Mouse (Mus musculus) ovary, postnatal 10 days (tissue): Measurements from ENCODE around the gene Slit1.

Source experiments
- DNase-seq: peaks from one replicate; pipeline ENCODE4 v3.0.0; 2022; ENCODE audit warnings: low spot score

Gene Slit1

DNA sequence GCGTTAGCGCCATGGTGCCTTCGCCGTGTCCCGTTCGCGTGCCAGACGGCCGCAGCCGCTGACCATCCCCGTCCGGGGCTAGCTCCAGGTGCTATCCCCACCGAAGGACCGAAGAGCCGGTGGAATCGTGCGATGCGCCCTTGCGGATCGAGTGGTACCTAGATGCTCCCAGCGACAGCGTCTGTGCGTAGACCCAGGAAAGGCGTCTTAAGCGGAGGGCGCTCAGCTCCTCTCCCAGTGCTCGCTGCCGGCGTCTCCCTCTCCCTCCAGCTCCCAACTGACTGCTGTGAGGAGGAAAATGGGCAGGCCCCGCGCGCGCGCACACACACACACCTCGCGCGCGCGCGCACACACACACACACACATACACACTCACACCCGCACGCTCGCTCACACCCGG, at the start of gene Slit1:
Gene Slit1, minus strand, starts transcription at position 270 of the 400 bp plus-strand sequence.
- DNase-seq: no peak

DNA sequence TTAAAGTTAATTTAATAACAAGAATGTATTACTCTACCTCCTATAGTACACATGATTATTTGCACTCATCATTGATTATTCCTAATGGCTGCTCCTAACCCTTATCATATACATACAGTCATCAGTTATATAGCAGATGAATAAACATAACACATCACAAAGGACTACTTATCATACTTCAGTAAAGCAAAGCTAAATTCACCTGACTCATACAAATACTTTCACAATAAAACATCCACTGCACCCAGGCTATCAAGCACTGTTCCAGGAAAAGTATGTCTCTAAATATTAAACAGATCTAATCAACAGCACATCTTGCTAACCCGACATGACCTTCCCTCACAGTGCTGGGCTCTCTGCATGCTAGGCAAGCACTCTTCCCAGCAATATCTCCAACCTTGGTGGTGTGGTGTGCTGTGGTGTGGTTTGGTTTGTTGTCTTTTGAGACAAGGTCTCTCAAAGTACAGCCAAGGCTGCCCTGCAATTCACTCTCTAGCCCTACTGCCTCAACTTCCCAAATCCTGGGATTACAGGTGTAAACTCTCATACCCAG, 49.5 kb upstream of the Slit1 start:
- no peak for DNase-seq

DNA sequence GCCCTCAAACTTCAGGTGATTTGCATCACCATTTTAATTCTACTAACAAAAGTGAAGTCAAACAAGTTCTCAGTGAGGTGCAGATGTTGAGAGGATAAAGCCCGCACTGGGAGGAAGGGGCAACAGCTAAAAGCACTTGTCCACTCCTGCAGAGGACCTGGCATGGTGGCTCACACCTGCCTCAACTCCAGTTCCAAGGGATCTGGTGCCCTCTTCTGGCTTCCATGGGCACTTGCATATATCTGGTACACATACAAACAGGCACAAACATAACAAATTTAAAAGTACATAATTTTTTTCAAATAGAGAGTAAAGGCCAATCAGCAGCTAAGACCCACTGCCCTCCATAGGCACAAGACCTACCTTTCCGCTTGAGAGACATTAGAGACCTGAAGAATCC, 47.9 kb upstream of the Slit1 start:
- no peak for DNase-seq

DNA sequence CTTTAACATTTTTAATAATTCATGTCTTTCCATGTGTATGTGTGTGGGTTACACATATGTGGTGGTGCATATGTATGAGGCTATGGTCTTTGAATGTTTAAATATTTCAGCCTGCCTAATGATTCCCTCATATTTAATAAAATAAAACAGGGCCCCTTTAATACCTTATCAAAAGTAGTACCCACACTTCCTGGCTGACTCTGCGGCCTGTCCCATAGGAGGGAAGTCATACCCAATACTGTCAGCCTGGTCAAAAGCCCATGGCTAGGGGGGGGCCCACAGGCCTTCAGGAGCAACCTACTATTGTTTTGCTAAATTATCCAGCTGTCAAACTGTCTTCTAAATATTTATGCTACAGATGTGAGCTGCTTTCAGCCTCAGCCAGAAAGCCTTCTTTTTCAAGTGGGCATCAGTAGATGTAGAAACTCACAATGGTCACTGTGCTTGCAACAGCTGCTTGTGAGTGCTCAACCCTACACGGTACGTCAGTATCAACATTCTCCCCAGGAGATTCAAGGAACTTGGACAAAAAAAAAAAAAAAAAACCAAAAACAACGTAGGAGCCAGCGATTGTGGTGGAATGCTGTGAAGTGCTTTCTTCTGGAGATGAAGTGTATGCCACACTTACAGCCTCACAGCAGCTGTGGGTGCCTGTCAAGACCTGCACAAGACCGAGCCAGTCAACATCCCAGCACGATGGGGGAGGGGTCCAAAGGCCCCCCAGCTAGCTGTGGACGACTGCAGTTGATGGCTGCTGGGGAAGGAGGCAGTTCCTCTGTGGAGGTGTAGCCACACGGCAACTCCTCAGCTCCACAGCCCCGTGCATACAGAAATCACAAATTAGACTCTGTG, 45.9 kb upstream of the Slit1 start:
- no peak for DNase-seq

DNA sequence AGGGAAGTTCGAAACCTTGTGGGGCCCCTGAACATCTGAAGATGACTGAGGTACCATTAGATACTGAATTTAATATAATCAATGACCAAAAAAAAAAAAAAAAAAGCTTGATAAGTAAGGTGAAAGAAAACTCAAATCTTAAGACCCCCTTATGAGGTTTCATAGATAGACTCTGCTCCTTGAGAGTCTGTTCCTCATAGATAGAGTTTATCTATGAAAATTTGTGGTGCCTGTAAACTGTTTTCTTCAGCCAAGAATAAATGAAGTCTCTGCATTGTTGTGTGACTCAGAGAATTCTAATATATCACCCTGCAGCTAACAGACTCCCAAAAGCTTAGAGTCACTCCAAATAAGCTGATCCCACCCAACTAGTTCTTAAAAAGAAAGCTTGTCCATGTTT, 43.4 kb upstream of the Slit1 start:
- DNase-seq: no peak

DNA sequence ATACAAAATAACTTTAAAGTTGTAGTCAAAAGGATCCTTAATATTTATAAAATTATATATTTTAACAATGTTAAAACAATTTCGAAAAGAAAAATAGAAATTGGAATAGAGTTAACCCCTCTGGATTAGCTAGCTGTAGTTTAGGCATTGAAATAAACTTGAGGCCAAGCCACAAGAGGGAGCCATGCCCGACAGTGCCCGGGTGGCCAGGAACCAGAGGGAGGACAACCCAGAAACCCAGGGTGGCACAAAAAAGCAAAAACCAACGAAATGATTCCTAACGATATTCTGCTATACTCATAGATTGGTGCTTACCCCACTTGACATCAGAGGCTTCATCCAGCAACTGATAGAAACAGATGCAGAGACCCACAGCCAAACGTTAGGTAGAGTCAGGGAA, 34.0 kb upstream of the Slit1 start:
- no peak for DNase-seq

DNA sequence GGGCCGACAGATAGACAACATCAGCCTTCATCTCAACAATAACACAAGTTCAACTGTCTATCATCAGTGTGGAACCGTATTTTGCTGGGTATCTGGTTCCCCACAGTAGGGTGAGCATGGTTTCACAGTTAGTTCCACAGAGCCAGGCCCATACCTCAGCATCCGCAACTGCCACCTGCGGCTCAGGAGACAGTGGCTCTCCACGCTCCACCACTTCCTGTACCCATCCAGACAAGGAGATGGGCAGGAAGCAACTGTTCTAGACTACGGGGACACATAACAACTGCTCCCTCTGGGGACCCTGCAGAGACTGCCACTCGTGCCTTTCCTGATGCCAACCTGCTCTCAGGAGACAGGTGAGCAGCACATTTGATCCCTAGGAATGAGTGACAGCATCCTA, 25.2 kb upstream of the Slit1 start:
- no peak for DNase-seq

DNA sequence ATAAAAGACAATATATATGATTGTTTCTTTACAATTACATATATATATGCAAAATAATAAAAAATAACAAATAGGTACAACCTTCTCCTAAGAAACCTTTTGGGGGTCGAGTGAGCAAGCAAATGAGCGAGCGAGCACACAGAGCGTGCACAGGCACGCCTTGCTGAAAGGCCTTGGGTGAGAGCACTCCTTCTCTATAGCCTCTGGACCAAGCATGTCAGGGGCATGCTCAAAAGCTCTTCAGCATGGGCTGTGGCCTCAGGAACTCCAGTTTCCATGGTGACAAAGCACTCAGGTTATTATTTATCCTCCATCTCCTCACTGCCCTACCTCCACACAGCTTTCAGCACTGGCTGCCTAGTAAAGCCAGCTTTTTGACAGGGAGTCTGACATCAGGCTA, 23.2 kb upstream of the Slit1 start:
- DNase-seq: no peak

DNA sequence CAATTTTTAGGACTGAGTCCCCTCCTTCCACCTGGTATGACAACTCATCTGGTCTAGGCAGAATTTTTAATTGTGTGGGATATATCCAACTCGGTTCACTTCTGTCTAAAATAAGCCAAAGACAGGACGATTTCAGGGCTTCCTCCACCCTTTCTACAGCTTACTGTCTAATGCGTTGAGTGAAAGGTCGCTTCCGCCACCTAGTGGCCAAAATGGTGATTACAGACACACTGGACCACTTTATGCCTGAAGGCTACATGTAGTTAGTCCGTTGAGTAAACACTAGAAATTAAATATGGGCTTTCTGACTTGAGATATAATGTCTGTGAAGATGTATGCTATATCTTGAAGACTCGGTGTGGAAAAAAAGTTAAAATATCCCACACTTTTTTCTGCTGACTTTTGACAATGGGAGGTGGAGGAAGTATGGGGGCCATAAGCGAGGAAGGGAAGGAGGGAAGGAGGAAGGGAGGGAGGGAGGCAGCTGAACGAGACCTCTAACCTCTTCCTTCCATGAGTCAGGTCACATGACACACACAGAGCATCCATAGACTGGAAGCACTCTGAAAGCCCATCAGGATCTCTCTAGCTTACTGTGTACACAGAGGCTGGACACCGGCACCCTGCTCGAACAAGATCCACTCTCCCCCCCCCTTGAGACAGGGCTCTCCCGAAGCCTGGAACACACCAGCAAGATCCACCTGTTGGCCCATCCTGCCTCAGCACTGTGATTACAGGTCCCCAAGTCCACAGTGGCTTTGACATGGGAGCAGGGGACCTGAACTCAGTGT, 20.6 kb upstream of the Slit1 start:
- DNase-seq: peak; percentile 82

DNA sequence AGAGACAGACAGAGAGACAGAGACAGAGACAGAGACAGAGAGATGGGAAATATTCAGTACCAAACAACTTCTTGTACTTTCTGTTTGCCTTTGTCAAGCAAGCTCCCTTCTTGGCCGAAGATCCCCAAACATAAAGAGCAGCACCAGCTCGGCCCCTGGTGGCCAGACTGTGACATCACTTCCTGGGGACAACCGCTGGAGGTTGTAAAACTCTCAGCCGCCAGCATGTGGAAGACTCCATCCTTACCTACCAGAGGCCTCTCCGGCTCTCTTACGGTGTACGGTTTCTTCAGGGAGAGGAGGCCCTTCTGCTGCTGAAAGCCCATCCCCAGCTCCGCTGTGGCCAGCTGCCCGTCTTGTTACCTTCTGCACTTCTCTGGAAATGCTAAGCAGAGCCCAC, 18.1 kb upstream of the Slit1 start:
- DNase-seq: no peak

DNA sequence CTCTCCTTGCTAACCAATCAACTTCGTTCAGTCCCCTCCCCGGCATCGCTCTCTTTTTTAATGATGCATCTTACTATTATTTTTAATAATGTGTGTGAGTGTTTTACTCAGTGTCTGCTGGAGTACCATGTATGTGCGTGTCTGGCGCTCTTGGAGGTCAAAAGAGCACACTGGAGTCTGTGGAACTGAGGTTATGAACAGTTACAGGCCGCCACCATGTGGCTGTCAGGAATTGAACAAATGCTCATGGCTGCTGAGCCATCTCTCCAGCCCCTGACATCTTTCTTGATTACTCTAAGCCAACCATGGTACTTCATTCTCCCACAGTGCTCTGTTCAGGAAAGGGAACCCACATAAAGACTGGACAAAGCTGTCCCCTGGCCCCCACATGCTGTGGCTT, 16.3 kb upstream of the Slit1 start:
- DNase-seq: no peak

DNA sequence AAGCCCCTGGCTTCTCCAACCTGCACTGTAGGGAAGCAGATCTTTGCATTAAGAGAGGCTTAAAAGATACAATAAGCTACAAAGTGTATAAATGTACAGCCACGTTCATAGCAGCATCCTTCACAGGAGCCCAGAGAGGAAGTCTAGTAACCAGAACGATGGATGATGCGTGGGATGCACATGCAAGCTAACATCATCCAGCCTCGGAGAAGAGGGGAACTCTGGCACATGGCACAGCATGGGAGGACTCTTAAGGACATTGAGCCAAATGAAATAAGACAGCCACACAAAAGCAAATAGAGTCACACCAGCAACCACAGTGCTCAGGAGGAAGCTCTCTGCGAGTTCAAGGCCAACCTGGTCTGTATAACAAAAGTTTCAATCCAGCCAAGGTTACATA, 15.8 kb upstream of the Slit1 start:
- no peak for DNase-seq

DNA sequence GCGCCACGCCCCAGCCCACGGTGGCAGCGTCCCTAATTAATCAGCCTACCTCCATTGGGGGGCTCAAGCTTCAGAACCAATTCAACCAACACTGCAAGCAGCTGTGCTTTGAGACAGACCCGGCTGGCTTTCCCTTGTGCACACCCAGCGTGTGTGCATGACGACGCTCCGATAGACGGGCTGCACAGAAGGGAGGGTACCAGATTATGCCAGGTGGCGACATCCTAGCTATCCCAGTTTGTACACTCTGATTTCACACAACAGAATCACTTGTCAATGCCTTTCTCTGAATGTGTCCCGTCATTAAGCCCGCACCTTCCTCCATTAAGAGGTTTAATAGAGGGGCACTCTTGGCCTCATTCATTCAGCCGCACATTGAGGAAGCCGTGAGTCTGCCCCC, 11.3 kb upstream of the Slit1 start:
- DNase-seq: no peak

DNA sequence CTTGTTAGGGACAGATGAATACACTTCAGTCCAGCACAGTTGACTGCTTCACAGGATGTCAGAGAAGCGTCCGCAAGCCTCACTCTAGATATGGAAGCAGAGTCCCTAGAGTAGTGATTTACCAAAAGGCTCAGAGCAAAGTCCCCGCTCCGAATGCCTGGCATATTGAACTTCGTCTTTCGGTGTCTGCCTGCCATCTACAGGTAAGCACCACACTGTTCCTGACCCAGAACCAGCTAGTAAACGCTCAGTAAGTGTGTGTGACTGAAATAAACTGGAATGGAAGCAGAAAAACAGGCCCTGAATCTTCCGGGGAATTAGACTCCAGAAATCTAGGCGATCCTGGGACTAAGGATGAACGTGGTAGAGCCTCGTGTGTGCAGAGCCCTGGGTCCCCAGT, 8.4 kb upstream of the Slit1 start:
- no peak for DNase-seq

DNA sequence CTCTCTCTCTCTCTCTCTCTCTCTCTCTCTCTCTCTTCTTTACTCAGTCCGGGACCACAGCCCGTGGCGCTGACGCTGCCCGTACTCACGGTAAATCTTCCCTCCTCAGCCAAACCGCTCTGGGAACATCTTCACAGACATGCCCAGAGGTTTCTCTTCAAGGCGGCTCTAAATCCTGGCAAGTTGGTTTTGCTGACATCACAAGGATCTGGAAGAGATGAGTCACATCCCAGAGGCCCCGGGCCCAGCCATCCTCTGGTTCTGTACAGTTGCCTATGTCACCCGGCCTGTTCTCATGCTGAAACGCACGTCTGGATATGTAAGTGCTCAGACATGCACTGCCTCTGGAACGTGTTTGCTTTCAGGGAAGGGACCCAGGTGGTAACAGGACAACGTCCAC, 4.0 kb upstream of the Slit1 start:
- DNase-seq: no peak

DNA sequence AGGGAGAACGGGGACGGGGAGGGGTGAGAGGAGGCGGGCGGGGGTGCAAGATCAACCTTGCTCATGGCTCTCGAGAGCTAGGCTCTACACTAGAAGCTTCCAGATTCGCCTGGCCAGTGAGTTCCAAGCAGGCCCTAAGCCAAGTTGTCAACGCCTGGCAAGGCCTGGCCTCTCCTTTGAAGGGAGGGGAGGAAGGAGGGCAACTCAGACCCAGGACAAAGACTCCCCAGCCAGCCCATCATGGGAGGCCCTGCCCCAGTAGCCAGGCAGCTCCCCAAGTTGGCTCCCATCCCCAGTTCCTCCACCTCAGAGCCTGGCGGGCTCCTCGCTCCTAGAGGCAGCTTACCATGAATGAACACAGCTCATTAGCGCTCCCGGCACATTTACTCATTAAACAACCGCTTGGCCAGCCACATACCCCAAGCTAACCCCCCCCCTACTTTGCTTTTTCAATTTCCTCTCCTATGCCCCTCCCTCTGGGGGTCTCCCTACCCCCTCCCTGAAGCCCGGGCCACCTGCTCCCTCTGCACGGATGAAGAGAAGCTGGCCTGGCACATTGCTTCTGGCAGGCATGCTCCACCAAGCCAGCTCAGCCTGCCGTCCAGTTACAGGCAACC, 2.6 kb upstream of the Slit1 start:
- no peak for DNase-seq

DNA sequence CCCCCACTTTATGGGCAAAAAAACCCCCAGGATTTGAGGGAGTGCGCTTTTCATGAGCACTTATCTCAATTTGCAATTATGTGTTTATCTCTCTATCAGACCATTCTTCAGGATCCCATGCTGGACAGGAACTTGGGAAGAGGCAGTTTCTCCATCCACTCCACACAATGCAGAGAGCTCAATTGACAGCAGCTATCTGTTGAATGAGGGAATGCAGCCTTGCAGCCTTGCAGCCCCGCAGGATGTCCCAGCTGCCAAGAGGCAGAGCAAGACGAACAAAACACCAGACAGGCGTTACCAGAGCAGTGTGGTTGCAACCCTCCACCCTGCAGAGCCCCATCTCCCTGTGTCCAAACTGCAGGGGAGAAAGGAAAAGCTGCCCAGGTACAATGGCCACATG, 4.6 kb downstream of the Slit1 start:
- no peak for DNase-seq

DNA sequence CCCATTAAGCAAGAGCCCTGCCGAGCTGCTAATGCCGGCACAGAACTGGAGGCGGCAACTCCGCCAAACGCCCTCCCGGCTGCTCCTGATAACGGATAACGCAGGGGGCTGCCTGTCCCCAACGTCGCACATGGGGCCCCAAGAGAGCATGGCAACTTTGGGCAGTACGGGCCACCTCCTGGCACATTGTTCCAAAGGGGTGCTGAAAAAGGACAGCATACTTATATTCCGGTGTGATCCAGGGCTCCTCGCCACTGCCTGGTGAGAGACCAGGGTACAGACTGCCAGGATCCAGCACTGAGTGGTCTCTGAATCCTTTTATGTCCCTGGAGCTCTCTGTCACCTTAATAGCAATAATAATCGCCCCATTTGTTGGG, 5.0 kb downstream of the Slit1 start:
- no peak for DNase-seq

DNA sequence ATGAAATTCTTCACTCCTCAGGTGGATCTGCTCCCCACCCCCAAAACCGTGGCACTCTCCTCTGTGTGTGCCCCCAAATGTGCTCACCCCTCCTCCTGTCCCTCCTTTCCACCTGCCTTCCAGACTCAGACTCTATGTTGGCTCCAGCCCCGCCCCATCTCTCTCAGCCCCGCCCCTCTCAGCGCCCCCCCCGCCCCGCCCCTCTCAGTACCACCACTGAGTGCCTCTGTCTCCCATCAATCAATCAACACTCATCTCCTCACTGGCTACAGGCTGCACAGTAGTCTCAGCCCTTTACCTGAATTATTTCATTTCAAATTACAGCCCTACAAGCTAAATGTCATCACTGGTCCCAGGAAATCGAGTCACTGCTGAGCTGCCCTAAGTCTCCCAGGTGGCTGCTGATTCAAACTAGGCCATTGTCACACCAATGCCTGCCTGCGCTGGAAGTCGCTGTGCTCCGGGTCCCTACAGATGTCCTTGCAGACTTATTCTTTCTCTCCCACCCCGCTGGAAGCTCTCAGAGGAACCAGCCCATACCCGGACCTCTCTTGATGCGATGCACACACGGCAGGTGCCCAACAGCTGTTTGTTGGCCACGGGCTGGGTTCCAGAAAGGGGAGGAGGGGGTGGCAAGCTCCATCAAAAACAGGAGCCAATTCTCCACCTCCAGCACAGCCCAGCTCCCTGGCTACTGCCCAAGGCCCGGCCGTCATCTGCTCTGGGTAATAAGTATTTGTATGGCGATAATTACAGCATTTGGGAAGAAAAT, 5.6 kb downstream of the Slit1 start:
- DNase-seq: no peak

DNA sequence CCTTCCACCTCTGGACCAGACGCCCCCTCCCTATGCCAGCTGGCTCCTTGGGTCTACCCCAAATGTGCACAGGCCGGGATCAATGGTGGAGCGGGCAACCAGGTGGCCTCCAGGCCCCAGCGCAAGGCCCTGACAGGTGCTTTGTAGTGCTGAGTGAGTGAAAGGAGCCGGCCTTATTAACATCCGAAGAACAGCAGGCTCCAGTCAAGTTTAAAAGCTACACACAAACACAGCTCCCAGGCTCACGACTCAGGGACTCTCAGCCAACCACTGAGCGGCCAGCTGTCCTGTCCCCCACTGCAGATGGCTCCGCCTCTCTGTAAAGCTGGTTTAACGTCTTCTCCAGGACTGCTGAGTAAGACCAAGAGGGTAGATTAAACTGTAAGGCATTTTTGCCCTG, 8.8 kb downstream of the Slit1 start:
- no peak for DNase-seq

DNA sequence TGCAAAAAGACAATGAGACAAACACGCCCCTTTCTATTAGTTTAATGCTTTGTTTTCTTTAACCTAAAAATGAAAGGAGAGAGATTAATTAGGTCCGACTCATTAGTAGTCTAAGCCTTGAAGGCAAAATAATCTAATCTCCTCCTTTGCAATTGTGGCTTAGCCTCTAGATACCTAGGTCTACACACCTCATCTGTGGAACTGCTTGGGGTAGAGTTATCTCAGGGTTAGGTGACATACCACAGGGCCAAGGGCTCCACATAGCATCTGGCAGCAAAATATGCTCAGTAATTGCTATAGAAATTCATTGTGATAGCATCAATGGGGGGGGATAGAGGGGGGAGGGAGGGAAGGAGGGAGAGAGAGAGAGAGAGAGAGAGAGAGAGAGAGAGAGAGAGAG, 18.0 kb downstream of the Slit1 start:
- no peak for DNase-seq

DNA sequence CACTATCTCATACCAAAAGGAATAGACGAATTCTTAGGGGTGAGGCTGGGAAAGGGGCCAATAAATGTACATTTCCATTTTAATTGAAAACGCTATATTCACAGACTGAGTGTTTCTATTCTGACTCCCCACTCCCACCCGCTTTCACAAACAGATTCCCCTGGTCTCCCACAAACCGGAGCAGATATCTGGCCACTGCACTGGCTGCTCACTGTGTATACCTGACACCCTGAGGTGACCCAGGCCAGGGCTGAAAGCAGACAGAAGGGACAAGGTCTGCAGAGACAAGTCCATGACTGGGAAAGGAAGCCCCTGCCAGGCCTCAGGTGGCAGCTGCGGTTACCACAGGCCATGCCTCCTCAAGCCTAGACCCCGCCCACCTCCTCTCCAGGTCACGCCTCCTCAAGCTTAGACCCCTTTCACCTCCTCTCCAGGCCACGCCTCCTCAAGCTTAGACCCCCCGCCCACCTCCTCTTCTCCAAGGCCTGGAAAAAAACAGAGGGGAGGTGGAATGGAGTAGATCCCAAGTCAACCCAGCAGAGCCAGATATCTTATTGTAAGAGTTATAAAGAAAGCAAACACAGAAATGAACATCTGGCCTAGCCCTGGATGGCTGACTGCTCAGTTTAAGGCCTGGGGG, 18.5 kb downstream of the Slit1 start:
- DNase-seq: no peak
